Mouse (Mus musculus): ENCODE results near the gene Olfr1348. TPM values are rescaled to one million over a fixed set of nuclear protein-coding genes. Genes with fewer than 3 reads are reported as not detected.

Olfr1348 gene
- not detected for polyA plus RNA-seq (2017; shearing (Covaris generic))

DNA sequence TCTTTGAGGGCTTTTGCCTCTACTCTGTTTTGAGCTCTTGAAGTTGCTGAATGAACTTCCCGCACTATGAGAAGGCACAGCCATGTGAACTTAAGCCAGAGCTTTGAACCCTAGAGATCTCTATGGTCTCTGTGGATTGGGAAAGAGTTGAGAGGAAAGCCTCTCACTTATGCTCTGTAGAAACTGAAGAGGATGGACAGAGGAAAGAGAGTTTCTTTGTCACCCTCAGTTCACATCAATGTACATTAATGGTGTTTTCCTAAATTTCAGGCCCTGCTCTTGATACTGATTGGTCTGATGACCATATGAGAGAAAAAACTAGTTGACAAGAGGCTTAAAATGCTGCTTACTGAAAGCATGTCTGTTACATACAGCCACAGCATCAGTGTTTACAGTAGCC, at the start of gene Olfr1348:
Gene Olfr1348 (minus strand): TSS at position 101 of the 400 bp plus-strand sequence.

DNA sequence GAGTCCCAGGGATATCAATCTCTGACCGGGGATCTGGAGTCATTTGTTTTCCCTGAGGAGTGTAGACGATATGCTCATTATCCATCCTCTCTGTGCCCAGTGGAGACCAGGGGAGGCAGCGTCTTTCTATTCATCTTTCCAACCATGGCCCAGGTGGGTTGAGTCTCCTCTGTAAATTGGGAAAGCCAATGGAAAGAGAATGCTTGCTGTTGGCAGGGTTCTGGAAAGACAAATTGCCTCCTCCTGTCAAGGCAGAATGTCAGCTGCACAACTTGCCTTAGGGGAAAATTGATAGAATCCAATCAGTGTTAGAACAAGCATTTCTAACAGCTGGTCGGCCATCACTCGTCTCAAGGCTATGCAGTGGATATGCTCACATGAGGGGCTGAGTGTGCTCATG, 14.3 kb upstream of the Olfr1348 start, which contains the start of gene Olfr1349:
Gene Olfr1349 (minus strand): TSS at position 101 of the 400 bp plus-strand sequence.

DNA sequence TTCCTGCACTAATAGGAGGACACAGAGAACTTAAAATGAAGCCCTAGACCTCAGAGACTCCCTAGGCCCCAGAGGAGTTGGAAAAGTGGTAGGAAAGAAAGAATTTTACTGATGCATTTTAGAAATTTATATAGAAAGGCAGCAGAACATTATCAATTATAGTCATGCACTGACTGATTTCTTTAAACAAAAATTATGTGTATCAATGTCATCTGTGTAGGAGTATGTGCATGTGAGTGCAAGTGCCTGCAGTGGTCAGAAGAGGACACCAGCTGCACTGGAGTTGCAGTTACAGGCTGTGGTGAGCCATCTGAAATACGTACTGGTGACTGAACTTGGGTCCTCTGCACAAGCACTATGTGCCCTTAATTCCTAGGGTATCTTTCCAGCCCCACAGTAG, 8.9 kb downstream of the Olfr1348 start, which contains the start of gene Olfr1347:
Gene Olfr1347 (minus strand): TSS at position 101 of the 400 bp plus-strand sequence.

DNA sequence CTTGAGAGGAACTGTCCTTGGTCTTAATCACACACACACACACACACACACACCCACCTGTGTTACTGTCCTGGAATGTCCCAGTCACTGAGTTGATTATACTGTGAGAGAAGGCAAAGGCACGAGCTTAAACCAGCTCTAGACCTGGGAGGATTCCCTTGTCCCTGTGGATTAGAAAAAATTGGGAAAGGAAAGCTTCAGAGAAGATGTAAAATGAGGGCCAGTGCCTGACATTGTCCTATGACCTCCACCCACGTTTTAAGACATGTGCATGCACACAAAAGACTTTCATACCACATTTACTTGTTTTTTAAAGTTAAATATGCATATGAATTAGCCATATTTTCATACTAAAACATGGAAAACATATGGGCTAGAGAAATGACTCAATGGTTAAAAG, 21.7 kb downstream of the Olfr1348 start, which contains the start of gene Olfr5:
Gene Olfr5 (minus strand): TSS at position 101 of the 400 bp plus-strand sequence.

DNA sequence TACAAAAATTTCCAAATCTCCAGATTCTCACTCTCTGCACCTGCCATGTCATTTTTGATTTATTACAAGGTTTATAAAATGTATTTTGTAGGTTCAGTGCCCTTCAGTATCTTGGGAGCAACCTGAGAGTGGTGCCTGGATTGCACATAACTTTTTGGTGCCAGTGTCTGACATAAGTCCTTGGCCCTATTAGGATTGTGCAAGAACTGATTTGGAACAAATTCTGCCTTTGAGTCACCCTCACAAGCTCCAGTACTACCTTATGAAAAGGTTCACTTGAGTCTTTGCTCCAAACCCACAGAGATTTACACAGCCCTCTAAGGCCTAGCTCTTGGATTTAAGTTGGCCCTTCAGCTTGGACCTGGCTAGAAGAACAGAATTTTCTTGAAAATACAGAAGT, 41.6 kb downstream of the Olfr1348 start, which contains the start of gene Olfr1346:
Gene Olfr1346 (plus strand): TSS at position 151 of the 400 bp plus-strand sequence.

DNA sequence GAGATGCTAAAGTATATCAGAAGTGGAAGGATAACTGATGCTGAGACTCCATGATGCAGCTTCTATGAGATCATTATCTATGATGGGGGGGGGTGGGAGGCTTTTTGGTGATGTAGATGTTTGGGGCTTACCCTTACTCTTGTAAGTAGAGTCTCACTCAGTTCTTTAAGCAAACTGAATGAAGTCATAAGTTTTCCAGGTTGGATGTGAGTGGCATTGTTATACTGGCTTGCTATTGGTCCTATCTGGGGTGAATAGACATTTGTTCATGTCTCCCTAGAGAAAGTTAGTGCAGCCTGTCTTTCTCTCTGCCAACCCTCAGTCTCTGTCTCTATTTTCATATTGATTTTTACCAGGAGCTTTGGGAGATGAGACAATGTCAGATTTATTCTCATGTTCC, 52.7 kb downstream of the Olfr1348 start, which contains the start of gene Olfr1336:
Gene Olfr1336 (plus strand): TSS at position 301 of the 400 bp plus-strand sequence.

Other genes starting within 250 kb of the Olfr1348 start
- gene Zfp667, start 222.2 kb downstream of the Olfr1348 start, polyA plus RNA-seq (2017; shearing (Covaris generic)): 8.0 TPM
- gene Zfp583, start 177.5 kb downstream of the Olfr1348 start, polyA plus RNA-seq (2017; shearing (Covaris generic)): 1.3 TPM
- gene Gm3854, start 165.0 kb downstream of the Olfr1348 start, polyA plus RNA-seq (2017; shearing (Covaris generic)): 0.65 TPM
- 4.6 TPM for gene Zfp78, start 145.5 kb downstream of the Olfr1348 start, polyA plus RNA-seq (2017; shearing (Covaris generic))
- gene Zfp28, start 125.5 kb downstream of the Olfr1348 start, polyA plus RNA-seq (2017; shearing (Covaris generic)): 15.2 TPM
- 0.43 TPM for gene Smim17, start 110.0 kb downstream of the Olfr1348 start, polyA plus RNA-seq (2017; shearing (Covaris generic))
- not detected for gene Gm20715, start 98.5 kb downstream of the Olfr1348 start, polyA plus RNA-seq (2017; shearing (Covaris generic))
- not detected for gene Olfr1344, start 70.1 kb downstream of the Olfr1348 start, polyA plus RNA-seq (2017; shearing (Covaris generic))
- 0.05 TPM for gene Olfr1336, start 52.6 kb downstream of the Olfr1348 start, polyA plus RNA-seq (2017; shearing (Covaris generic))
- not detected for gene Olfr1346, start 41.6 kb downstream of the Olfr1348 start, polyA plus RNA-seq (2017; shearing (Covaris generic))
- gene Olfr5, start 21.8 kb downstream of the Olfr1348 start, polyA plus RNA-seq (2017; shearing (Covaris generic)): not detected
- gene Olfr1347, start 9.0 kb downstream of the Olfr1348 start, polyA plus RNA-seq (2017; shearing (Covaris generic)): not detected
- gene Olfr1349, start 14.2 kb upstream of the Olfr1348 start, polyA plus RNA-seq (2017; shearing (Covaris generic)): not detected
- not detected for gene Olfr1350, start 56.1 kb upstream of the Olfr1348 start, polyA plus RNA-seq (2017; shearing (Covaris generic))
- not detected for gene Zim1, start 187.7 kb upstream of the Olfr1348 start, polyA plus RNA-seq (2017; shearing (Covaris generic))
- gene Peg3, start 221.7 kb upstream of the Olfr1348 start, polyA plus RNA-seq (2017; shearing (Covaris generic)): not detected
- not detected for gene Usp29, start 221.8 kb upstream of the Olfr1348 start, polyA plus RNA-seq (2017; shearing (Covaris generic))

Data from CD4-positive, CD25-positive, alpha-beta regulatory T cell, adult 9 weeks (primary cell).